Comparison of ENCODE assay signal across 11 mouse cellular contexts in genomic region chr17:80619556-80619955, GRCm38 (mm10). TPM values are rescaled to one million over a fixed set of nuclear protein-coding genes. Genes with fewer than 3 reads are reported as not detected.
DNase-seq lines count a peak whose midpoint lies in the region; ATAC-seq and TF ChIP-seq lines count a peak whose summit lies in the region.
"Had no signal": no experiment of that assay in that cellular context is flagged by ENCODE, and none has a peak within 500 bp of the region (broad histone marks: within the 10 kb centered on the region; RNA-seq: fewer than 3 reads in every experiment).

No protein-coding gene starts in this region.

- H3K9ac ChIP-seq in forebrain, embryonic 16.5 days (replicated peaks; ENCODE audit: low read depth, low read length): no peak overlapping the region
- H3K9ac ChIP-seq: liver, embryonic 13.5 days; midbrain, embryonic 13.5 days had no signal

- intact Hi-C loops in left cerebral cortex, postnatal 36 days (cut with DNase I): no loop called here

- no peak for TF ChIP-seq CTCF in layer of hippocampus, adult 2 months (conservative IDR thresholded peaks at IDR 0.05)

- H3K4me1 ChIP-seq in forebrain, embryonic 16.5 days (replicated peaks; ENCODE audit: control insufficient read depth, insufficient read depth, low read length): no peaks in the 10 kb centered on the region
- no peaks in the 10 kb centered on the region for H3K4me1 ChIP-seq in forebrain, embryonic 10.5 days
- H3K4me1 ChIP-seq: liver, embryonic 13.5 days; midbrain, embryonic 13.5 days had no signal

- no peak overlapping the region for H3K4me3 ChIP-seq in forebrain, embryonic 16.5 days (replicated peaks; ENCODE audit: low read length)
- H3K4me3 ChIP-seq in forebrain, embryonic 10.5 days: no peak overlapping the region
- no peak overlapping the region for H3K4me3 ChIP-seq in layer of hippocampus, adult 2 months
- H3K4me3 ChIP-seq: liver, embryonic 13.5 days; midbrain, embryonic 13.5 days had no signal

- peaks cover 6% of the 10 kb centered on the region; the same call in 1 of the 2 replicates for H3K36me3 ChIP-seq in forebrain, embryonic 16.5 days (ENCODE audit: control insufficient read depth, insufficient read depth)
- H3K36me3 ChIP-seq in forebrain, embryonic 10.5 days (replicated peaks): peaks cover 28% of the 10 kb centered on the region

- DNase-seq in forebrain, embryonic 10.5 days (ENCODE audit: extremely low spot score, low spot score): no peak
- DNase-seq in left cerebral cortex, postnatal 36 days (ENCODE audit: low spot score in 2 of 2): peak; percentile 23 to 25
- DNase-seq in left cerebral cortex, adult 11 months (ENCODE audit: low spot score): no peak
- DNase-seq in layer of hippocampus, adult 2 months (ENCODE audit: low spot score in 2 of 2): peak; percentile 20 to 41
- peak; percentile 64 for DNase-seq in lung, postnatal 36 days
- DNase-seq in thymus, postnatal 36 days: no peak
- DNase-seq: gastrocnemius, postnatal 36 days; liver, embryonic 13.5 days had no signal

- 76% methylated on average over 13 of the region's 13 CpGs for WGBS in forebrain, embryonic 16.5 days
- WGBS in forebrain, embryonic 10.5 days: 93% methylated on average over 13 of the region's 13 CpGs

- H3K27ac ChIP-seq in forebrain, embryonic 16.5 days (ENCODE audit: low read length): peak overlapping the region; percentile 33; the same call in 1 of the 2 replicates
- no peak overlapping the region for H3K27ac ChIP-seq in forebrain, embryonic 10.5 days
- H3K27ac ChIP-seq in layer of hippocampus, adult 2 months: peak overlapping the region; percentile 47; the same call in 1 of the 2 replicates
- H3K27ac ChIP-seq: liver, embryonic 13.5 days; midbrain, embryonic 13.5 days had no signal

- no peak overlapping the region for H3K4me2 ChIP-seq in forebrain, embryonic 16.5 days (ENCODE audit: low read length)
- H3K4me2 ChIP-seq: liver, embryonic 13.5 days; midbrain, embryonic 13.5 days had no signal

- no peak for ATAC-seq in forebrain, embryonic 16.5 days
- no peak for ATAC-seq in granulocyte monocyte progenitor cell, adult 5-6 weeks (replicated peaks; ENCODE audit: poor library complexity, severe bottlenecking)
- ATAC-seq: midbrain, embryonic 13.5 days had no signal

- no peaks in the 10 kb centered on the region for H3K9me3 ChIP-seq in forebrain, embryonic 16.5 days (ENCODE audit: control insufficient read depth, low read length)
- no peaks in the 10 kb centered on the region for H3K9me3 ChIP-seq in forebrain, embryonic 10.5 days
- H3K9me3 ChIP-seq: liver, embryonic 13.5 days; midbrain, embryonic 13.5 days had no signal

- no peaks in the 10 kb centered on the region for H3K27me3 ChIP-seq in forebrain, embryonic 16.5 days (replicated peaks; ENCODE audit: control insufficient read depth, insufficient read depth, low read length)
- no peaks in the 10 kb centered on the region for H3K27me3 ChIP-seq in forebrain, embryonic 10.5 days (ENCODE audit: poor library complexity, severe bottlenecking)
- H3K27me3 ChIP-seq: liver, embryonic 13.5 days; midbrain, embryonic 13.5 days had no signal

RNA-seq across cellular contexts. Expression of gene Cdkl4, which starts 41.9 kb away (rescaled TPM):
- polyA plus RNA-seq in forebrain, embryonic 16.5 days (2015; fragmentation: Nextera tagmentation; extraction: Ambion mirVana): 3.1 and 3.9 TPM in 2 replicates
- 0.71 and 1.2 TPM in 2 replicates for polyA plus RNA-seq in forebrain, embryonic 10.5 days (2016; fragmentation: Nextera tagmentation; extraction: Ambion mirVana)
- 10 to 100 TPM; 19.8 to 22.0 TPM for total RNA-seq in left cerebral cortex, postnatal 36 days (2021)
- total RNA-seq in layer of hippocampus, adult 2 months (2021): 10 to 100 TPM; 14.0 to 16.3 TPM
- 1.1 TPM in 1 of 2 replicates, not detected in the other for total RNA-seq in granulocyte monocyte progenitor cell, adult 5-6 weeks (2014; fragmentation: Nextera tagmentation)
- total RNA-seq in granulocyte monocyte progenitor cell, adult 5-6 weeks (2017): 0.67 TPM in 1 of 2 replicates, not detected in the other
- total RNA-seq: gastrocnemius, postnatal 36 days had no signal

Comparison
In these comparisons a context has a peak if more than half of its experiments do, and no peak if none do; other contexts are left out.
1. DNase-seq: peak in left cerebral cortex, postnatal 36 days (2 of 2), layer of hippocampus, adult 2 months (2 of 2) and lung, postnatal 36 days (single experiment); none in forebrain, embryonic 10.5 days (single experiment), left cerebral cortex, adult 11 months (single experiment) and thymus, postnatal 36 days (0 of 2).
2. RNA of gene Cdkl4, which starts 41.9 kb away (total RNA-seq): 19.8 to 22.0 TPM in left cerebral cortex, postnatal 36 days and 14.0 to 16.3 TPM in layer of hippocampus, adult 2 months; 0.67 to 1.1 TPM in granulocyte monocyte progenitor cell, adult 5-6 weeks; every median in the first group is over 4 times any median in the second.